ENCODE assay signal across 17 mouse cellular contexts in genomic region chr1:165605774-165606173, GRCm38 (mm10). TPM values are rescaled to one million over a fixed set of nuclear protein-coding genes. Genes with fewer than 3 reads are reported as not detected.
DNase-seq lines count a peak whose midpoint lies in the region; ATAC-seq and TF ChIP-seq lines count a peak whose summit lies in the region.
"Had no signal": no experiment of that assay in that cellular context is flagged by ENCODE, and none has a peak within 500 bp of the region (broad histone marks: within the 10 kb centered on the region; RNA-seq: fewer than 3 reads in every experiment).

No protein-coding gene starts in this region.

- H3K9ac ChIP-seq in hindbrain, postnatal 0 days (replicated peaks; ENCODE audit: low read length), result no peak overlapping the region
- H3K9ac ChIP-seq in hindbrain, embryonic 12.5 days, result no peak overlapping the region
- no peak overlapping the region for H3K9ac ChIP-seq in midbrain, postnatal 0 days (replicated peaks; ENCODE audit: low read length, poor library complexity, severe bottlenecking)
- no peak overlapping the region for H3K9ac ChIP-seq in midbrain, embryonic 16.5 days (ENCODE audit: low read depth, low read length)
- H3K9ac ChIP-seq: heart, embryonic 15.5 days; hindbrain, embryonic 14.5 days; kidney, embryonic 15.5 days; lung, embryonic 15.5 days had no signal

- no peak for DNase-seq in frontal cortex, postnatal 14 days (ENCODE audit: low spot score in 2 of 2)
- peak; percentile 62 for DNase-seq in hindbrain, postnatal 0 days (ENCODE audit: low spot score)
- DNase-seq in midbrain, postnatal 0 days (ENCODE audit: low spot score), result peak; percentile 56
- peak; percentile 34 for DNase-seq in telencephalon, adult 2 months (ENCODE audit: low read depth, low spot score)
- DNase-seq: cerebellum, postnatal 14 days; layer of hippocampus, postnatal 36 days; retina, postnatal 1 day had no signal

- ATAC-seq in frontal cortex, adult (ENCODE audit: low TSS enrichment), result peak; percentile 67
- ATAC-seq in hindbrain, postnatal 0 days, result no peak
- no peak for ATAC-seq in hindbrain, embryonic 12.5 days (ENCODE audit: low FRiP score)
- ATAC-seq in midbrain, postnatal 0 days (ENCODE audit: low FRiP score), result no peak
- no peak for ATAC-seq in midbrain, embryonic 16.5 days
- ATAC-seq: forebrain, embryonic 16.5 days; intestine, embryonic 16.5 days had no signal

- 53% methylated on average over 6 of the region's 6 CpGs for WGBS in hindbrain, postnatal 0 days
- WGBS in hindbrain, embryonic 12.5 days, result 93% methylated on average over 6 of the region's 6 CpGs
- WGBS in midbrain, postnatal 0 days, result 60% methylated on average over 6 of the region's 6 CpGs
- 71% methylated on average over 6 of the region's 6 CpGs for WGBS in midbrain, embryonic 16.5 days

- no peak overlapping the region for H3K4me3 ChIP-seq in hindbrain, postnatal 0 days (ENCODE audit: low read length)
- H3K4me3 ChIP-seq in hindbrain, embryonic 12.5 days, result no peak overlapping the region
- no peak overlapping the region for H3K4me3 ChIP-seq in midbrain, postnatal 0 days (ENCODE audit: low read depth, low read length)
- no peak overlapping the region for H3K4me3 ChIP-seq in midbrain, embryonic 16.5 days (ENCODE audit: low read depth, low read length)
- H3K4me3 ChIP-seq: heart, embryonic 15.5 days; kidney, embryonic 15.5 days; lung, embryonic 15.5 days had no signal

- H3K27me3 ChIP-seq in hindbrain, postnatal 0 days (ENCODE audit: insufficient read depth, low read length), result no peaks in the 10 kb centered on the region
- no peaks in the 10 kb centered on the region for H3K27me3 ChIP-seq in hindbrain, embryonic 12.5 days
- H3K27me3 ChIP-seq in midbrain, postnatal 0 days (ENCODE audit: insufficient read depth, low read length), result no peaks in the 10 kb centered on the region
- H3K27me3 ChIP-seq in midbrain, embryonic 16.5 days (ENCODE audit: control insufficient read depth, insufficient read depth, low read depth, low read length), result no peaks in the 10 kb centered on the region
- H3K27me3 ChIP-seq: heart, embryonic 15.5 days; kidney, embryonic 15.5 days; lung, embryonic 15.5 days had no signal

- H3K4me1 ChIP-seq in hindbrain, postnatal 0 days (ENCODE audit: insufficient read depth, low read length), result no peaks in the 10 kb centered on the region
- H3K4me1 ChIP-seq in hindbrain, embryonic 12.5 days, result peaks cover 13% of the 10 kb centered on the region
- peaks cover 7% of the 10 kb centered on the region for H3K4me1 ChIP-seq in midbrain, postnatal 0 days (ENCODE audit: insufficient read depth, low read length)
- peaks cover 13% of the 10 kb centered on the region for H3K4me1 ChIP-seq in midbrain, embryonic 16.5 days (ENCODE audit: control insufficient read depth, insufficient read depth, low read length)

- H3K36me3 ChIP-seq in hindbrain, postnatal 0 days (ENCODE audit: insufficient read depth, low read length), result peaks cover 28% of the 10 kb centered on the region
- H3K36me3 ChIP-seq in hindbrain, embryonic 12.5 days, result peaks cover 54% of the 10 kb centered on the region
- peaks cover 28% of the 10 kb centered on the region for H3K36me3 ChIP-seq in midbrain, postnatal 0 days (ENCODE audit: insufficient read depth, low read length)
- H3K36me3 ChIP-seq in midbrain, embryonic 16.5 days (ENCODE audit: control insufficient read depth, insufficient read depth, low read length), result peaks cover 31% of the 10 kb centered on the region

- no peak for TF ChIP-seq CTCF in hindbrain, postnatal 0 days (IDR thresholded peaks at IDR 0.05; ENCODE audit: low read depth)
- TF ChIP-seq CTCF in midbrain, postnatal 0 days (IDR thresholded peaks at IDR 0.05), result no peak

- no peak overlapping the region for H3K27ac ChIP-seq in hindbrain, postnatal 0 days
- H3K27ac ChIP-seq in hindbrain, embryonic 12.5 days, result no peak overlapping the region
- H3K27ac ChIP-seq in midbrain, postnatal 0 days (ENCODE audit: low read depth, low read length), result no peak overlapping the region
- no peak overlapping the region for H3K27ac ChIP-seq in midbrain, embryonic 16.5 days (ENCODE audit: low read length)
- H3K27ac ChIP-seq: heart, embryonic 15.5 days; hindbrain, embryonic 14.5 days; kidney, embryonic 15.5 days; lung, embryonic 15.5 days had no signal

- no peaks in the 10 kb centered on the region for H3K9me3 ChIP-seq in hindbrain, postnatal 0 days (ENCODE audit: low read length)
- no peaks in the 10 kb centered on the region for H3K9me3 ChIP-seq in hindbrain, embryonic 12.5 days (replicated peaks)
- H3K9me3 ChIP-seq in midbrain, postnatal 0 days (ENCODE audit: low read length), result no peaks in the 10 kb centered on the region
- no peaks in the 10 kb centered on the region for H3K9me3 ChIP-seq in midbrain, embryonic 16.5 days (replicated peaks; ENCODE audit: control insufficient read depth, low read length, poor library complexity, severe bottlenecking)
- H3K9me3 ChIP-seq: heart, embryonic 15.5 days; kidney, embryonic 15.5 days; lung, embryonic 15.5 days had no signal

- H3K4me2 ChIP-seq in hindbrain, postnatal 0 days (ENCODE audit: low read depth, low read length), result no peak overlapping the region
- H3K4me2 ChIP-seq in hindbrain, embryonic 12.5 days (replicated peaks), result no peak overlapping the region
- H3K4me2 ChIP-seq in midbrain, postnatal 0 days (ENCODE audit: low read depth, low read length, poor library complexity, severe bottlenecking), result no peak overlapping the region
- no peak overlapping the region for H3K4me2 ChIP-seq in midbrain, embryonic 16.5 days (ENCODE audit: low read length)
- H3K4me2 ChIP-seq: heart, embryonic 15.5 days; hindbrain, embryonic 14.5 days; kidney, embryonic 15.5 days; lung, embryonic 15.5 days; midbrain, embryonic 11.5 days had no signal

RNA-seq across cellular contexts. Expression of gene Mpzl1, which starts 28.6 kb away (rescaled TPM):
- 30.2 and 42.8 TPM in 2 replicates for total RNA-seq in hindbrain, postnatal 0 days (2014; rRNA removed)
- 140 and 145 TPM in 2 replicates for polyA plus RNA-seq in hindbrain, postnatal 0 days (2015; fragmentation: Nextera tagmentation; extraction: Ambion mirVana)
- polyA plus RNA-seq in hindbrain, embryonic 12.5 days (2016; fragmentation: Nextera tagmentation; extraction: Ambion mirVana), result 140 and 148 TPM in 2 replicates
- 29.7 and 38.2 TPM in 2 replicates for total RNA-seq in midbrain, postnatal 0 days (2014; rRNA removed)
- polyA plus RNA-seq in midbrain, postnatal 0 days (2015; fragmentation: Nextera tagmentation; extraction: Ambion mirVana), result 138 and 146 TPM in 2 replicates
- polyA plus RNA-seq in midbrain, embryonic 16.5 days (2015; fragmentation: Nextera tagmentation; extraction: Ambion mirVana), result 150 and 155 TPM in 2 replicates

Comparison
In these comparisons a context has a peak if more than half of its experiments do, and no peak if none do; other contexts are left out.
1. DNase-seq: peak in hindbrain, postnatal 0 days (single experiment), midbrain, postnatal 0 days (single experiment) and telencephalon, adult 2 months (single experiment); none in frontal cortex, postnatal 14 days (0 of 2).